Mouse (Mus musculus) embryonic facial prominence, embryonic 11.5 days (tissue): ENCODE results near the gene Map1b. TPM values are rescaled to one million over a fixed set of nuclear protein-coding genes. Genes with fewer than 3 reads are reported as not detected.

Source experiments
- ATAC-seq: fragments of 200-750 bp; cut with Nextera tagmentation; replicated peaks from 2 replicates; pipeline ENCODE4 v1.8.0; 2017; ENCODE audit warnings: low read depth; ENCODE audit not compliant: insufficient number of reproducible peaks, low FRiP score, low TSS enrichment
- DNase-seq: peaks from one replicate; pipeline ENCODE4 v3.0.0-alpha.2; 2015; ENCODE audit warnings: low spot score
- H3K27ac ChIP-seq: fragments of 300-500 bp; sonication (generic); replicated peaks from 2 replicates; pipeline ENCODE4 v1.5.1; 2014; ENCODE audit warnings: mild to moderate bottlenecking, low read depth, low read length, control low read depth
- H3K27me3 ChIP-seq: fragments of 300-500 bp; sonication (generic); 2 replicates; pipeline ENCODE4 v1.6.1; 2014; ENCODE audit warnings: mild to moderate bottlenecking, low read length, moderate library complexity, mixed read lengths; ENCODE audit not compliant: control insufficient read depth, insufficient read depth
- H3K36me3 ChIP-seq: fragments of 300-500 bp; sonication (generic); replicated peaks from 2 replicates; pipeline ENCODE4 v1.6.1; 2014; ENCODE audit warnings: low read depth, mild to moderate bottlenecking, low read length, moderate library complexity, mixed read lengths; ENCODE audit not compliant: control insufficient read depth, insufficient read depth
- H3K4me1 ChIP-seq: fragments of 300-500 bp; sonication (generic); 2 replicates; pipeline ENCODE4 v1.6.1; 2014; ENCODE audit warnings: low read length, mixed read lengths; ENCODE audit not compliant: control insufficient read depth, insufficient read depth
- H3K4me2 ChIP-seq: fragments of 300-500 bp; sonication (generic); 2 replicates; pipeline ENCODE4 v1.6.1; 2014; ENCODE audit warnings: low read depth, mild to moderate bottlenecking, control low read depth, low read length, moderate library complexity
- H3K4me3 ChIP-seq: fragments of 300-500 bp; sonication (generic); 2 replicates; pipeline ENCODE4 v1.5.1; 2014; ENCODE audit warnings: low read depth, low read length, control low read depth
- H3K9ac ChIP-seq: fragments of 300-500 bp; sonication (generic); replicated peaks from 2 replicates; pipeline ENCODE4 v1.6.1; 2014; ENCODE audit warnings: mild to moderate bottlenecking, control low read depth, low read length
- H3K9me3 ChIP-seq: fragments of 300-500 bp; sonication (generic); replicated peaks from 2 replicates; pipeline ENCODE4 v1.6.1; 2016; ENCODE audit warnings: mild to moderate bottlenecking, low read length, inconsistent platforms, mixed read lengths; ENCODE audit not compliant: control insufficient read depth
- WGBS: fragments of 180-500 bp; shearing (Covaris S2); extraction: QIAGEN DNeasy Blood & Tissue Kit; methylation state at CpG from one replicate; pipeline ENCODE4 v1.1.7; 2014; 5-methylcytosine and 5-hydroxymethylcytosine counted together
- polyA plus RNA-seq: library from polyadenylated mRNA; unstranded; fragments of >200 nt; fragmentation: Nextera tagmentation; extraction: Ambion mirVana; gene quantifications from 2 replicates; pipeline ENCODE4 v1.2.1, GENCODE M21; 2014

Map1b gene
- polyA plus RNA-seq, 1 experiment from 2014 or later = 257 TPM

- H3K36me3 ChIP-seq = no peaks in the 10 kb centered on the region
- WGBS = 85% methylated on average over 13 of the region's 13 CpGs
- no peak overlapping the region for H3K27ac ChIP-seq
- no peaks in the 10 kb centered on the region for H3K27me3 ChIP-seq
- no peak for ATAC-seq
- no peaks in the 10 kb centered on the region for H3K9me3 ChIP-seq
- no peak overlapping the region for H3K9ac ChIP-seq
- no peak overlapping the region for H3K4me2 ChIP-seq
- H3K4me1 ChIP-seq = no peaks in the 10 kb centered on the region
- no peak overlapping the region for H3K4me3 ChIP-seq
- no peak for DNase-seq
Observed at GRCm38 (mm10) chr13:99423581-99423980, 92.8 kb downstream of the Map1b start.

- WGBS = 91% methylated on average over 9 of the region's 9 CpGs
- H3K4me1 ChIP-seq = peaks cover 7% of the 10 kb centered on the region
- H3K4me2 ChIP-seq = no peak overlapping the region
- no peak overlapping the region for H3K4me3 ChIP-seq
- ATAC-seq = no peak
- H3K9ac ChIP-seq = no peak overlapping the region
- H3K27me3 ChIP-seq = no peaks in the 10 kb centered on the region
- DNase-seq = no peak
- H3K36me3 ChIP-seq = peaks cover 3% of the 10 kb centered on the region
- H3K9me3 ChIP-seq = no peaks in the 10 kb centered on the region
- no peak overlapping the region for H3K27ac ChIP-seq
Observed at GRCm38 (mm10) chr13:99416601-99417000, 99.7 kb downstream of the Map1b start.

- DNase-seq = no peak
- Histone ChIP-seq H3K27ac (peak overlapping the region; percentile 56), H3K9me3 (no peaks in the 10 kb centered on the region), H3K4me3 (no peak overlapping the region), H3K27me3 (no peaks in the 10 kb centered on the region), H3K9ac (no peak overlapping the region; the same call in 1 of the 2 replicates), H3K4me2 (no peak overlapping the region), H3K36me3 (peaks cover 3% of the 10 kb centered on the region), H3K4me1 (peaks cover 7% of the 10 kb centered on the region)
- peak; percentile 67 for ATAC-seq
- 29% methylated on average over 10 of the region's 10 CpGs for WGBS
Observed at GRCm38 (mm10) chr13:99414352-99414742, 102.0 kb downstream of the Map1b start.

GRCm38 (mm10) chr13:99413481-99414351, 102.6 kb downstream of the Map1b start:
- Histone ChIP-seq H3K9ac (no peak overlapping the region), H3K36me3 (peaks cover 3% of the 10 kb centered on the region), H3K4me3 (no peak overlapping the region), H3K27ac (peak overlapping the region; percentile 56), H3K27me3 (no peaks in the 10 kb centered on the region), H3K9me3 (no peaks in the 10 kb centered on the region), H3K4me2 (no peak overlapping the region), H3K4me1 (peaks cover 7% of the 10 kb centered on the region)
- ATAC-seq = peak; percentile 84
- peak; percentile 85 for DNase-seq
- WGBS = 27% methylated on average over 13 of the region's 13 CpGs

GRCm38 (mm10) chr13:99412477-99413080, 103.8 kb downstream of the Map1b start:
- ATAC-seq (no peak), DNase-seq (peak; percentile 27)
- H3K4me3 ChIP-seq = no peak overlapping the region
- no peaks in the 10 kb centered on the region for H3K9me3 ChIP-seq
- H3K27me3 ChIP-seq = no peaks in the 10 kb centered on the region
- no peak overlapping the region; the same call in 1 of the 2 replicates for H3K9ac ChIP-seq
- no peak overlapping the region for H3K4me2 ChIP-seq
- WGBS = 74% methylated on average over 11 of the region's 11 CpGs
- H3K4me1 ChIP-seq = peaks cover 7% of the 10 kb centered on the region
- H3K27ac ChIP-seq = peak overlapping the region; percentile 59; the same call in 1 of the 2 replicates
- H3K36me3 ChIP-seq = peaks cover 3% of the 10 kb centered on the region

- no peaks in the 10 kb centered on the region for H3K9me3 ChIP-seq
- no peaks in the 10 kb centered on the region for H3K27me3 ChIP-seq
- ATAC-seq = no peak
- no peak for DNase-seq
- no peak overlapping the region for H3K27ac ChIP-seq
- no peak overlapping the region for H3K4me3 ChIP-seq
- H3K36me3 ChIP-seq = peaks cover 3% of the 10 kb centered on the region
- H3K9ac ChIP-seq = no peak overlapping the region
- WGBS = 94% methylated on average over 3 of the region's 3 CpGs
- no peak overlapping the region for H3K4me2 ChIP-seq
- H3K4me1 ChIP-seq = peaks cover 7% of the 10 kb centered on the region
Observed at GRCm38 (mm10) chr13:99411761-99412160, 104.6 kb downstream of the Map1b start.

GRCm38 (mm10) chr13:99410611-99411515, 105.5 kb downstream of the Map1b start:
- Histone ChIP-seq H3K9me3 (no peaks in the 10 kb centered on the region), H3K9ac (no peak overlapping the region), H3K36me3 (peaks cover 3% of the 10 kb centered on the region), H3K27me3 (no peaks in the 10 kb centered on the region), H3K27ac (no peak overlapping the region), H3K4me1 (peaks cover 7% of the 10 kb centered on the region), H3K4me2 (no peak overlapping the region), H3K4me3 (no peak overlapping the region)
- WGBS = 89% methylated on average over 14 of the region's 14 CpGs
- no peak for DNase-seq
- ATAC-seq = no peak
